Mouse (Mus musculus) Muller cell, postnatal 12 days (primary cell): ENCODE data around the gene Tkt.

ENCODE experiments used
- DNase-seq: peaks from one replicate; pipeline ENCODE4 v3.0.0-alpha.2; 2015; ENCODE audit errors: inconsistent ontology term

The Tkt gene

GRCm38 (mm10) chr14:30585323-30585722 lies 37.2 kb downstream of the Tkt start:
- DNase-seq = no peak

- DNase-seq = peak; percentile 77
Measured at GRCm38 (mm10) chr14:30586780-30587461, 38.8 kb downstream of the Tkt start.

GRCm38 (mm10) chr14:30590041-30590645 lies 42.0 kb downstream of the Tkt start:
- no peak for DNase-seq

- DNase-seq = no peak
Measured at GRCm38 (mm10) chr14:30590918-30591317, 42.8 kb downstream of the Tkt start.

- peak; percentile 71 for DNase-seq
Measured at GRCm38 (mm10) chr14:30591417-30591816, 43.3 kb downstream of the Tkt start.

GRCm38 (mm10) chr14:30593279-30594091 lies 45.3 kb downstream of the Tkt start:
- DNase-seq = peak; percentile 93

- peak; percentile 91 for DNase-seq
Measured at GRCm38 (mm10) chr14:30594092-30594695, 46.0 kb downstream of the Tkt start.

- no peak for DNase-seq
Measured at GRCm38 (mm10) chr14:30595576-30596313, 47.6 kb downstream of the Tkt start.

GRCm38 (mm10) chr14:30596407-30596806 lies 48.2 kb downstream of the Tkt start:
- DNase-seq = no peak

- DNase-seq = no peak
Measured at GRCm38 (mm10) chr14:30597142-30597541, 49.0 kb downstream of the Tkt start.

- no peak for DNase-seq
Measured at GRCm38 (mm10) chr14:30606817-30607216, 58.7 kb downstream of the Tkt start.

- no peak for DNase-seq
Measured at GRCm38 (mm10) chr14:30607696-30608095, 59.5 kb downstream of the Tkt start.

- no peak for DNase-seq
Measured at GRCm38 (mm10) chr14:30608176-30608575, 60.0 kb downstream of the Tkt start.

- no peak for DNase-seq
Measured at GRCm38 (mm10) chr14:30609499-30609898, 61.3 kb downstream of the Tkt start.

- DNase-seq = no peak
Measured at GRCm38 (mm10) chr14:30610304-30610703, 62.1 kb downstream of the Tkt start.

GRCm38 (mm10) chr14:30610940-30611339 lies 62.8 kb downstream of the Tkt start:
- no peak for DNase-seq

GRCm38 (mm10) chr14:30612523-30612922 lies 64.4 kb downstream of the Tkt start:
- DNase-seq = peak; percentile 54

GRCm38 (mm10) chr14:30612962-30613715 lies 65.0 kb downstream of the Tkt start:
- no peak for DNase-seq

GRCm38 (mm10) chr14:30616751-30617150 lies 68.6 kb downstream of the Tkt start:
- DNase-seq = no peak

GRCm38 (mm10) chr14:30618746-30619275 lies 70.7 kb downstream of the Tkt start:
- DNase-seq = no peak
